Mouse (Mus musculus): ENCODE data around the gene Hdac1. TPM values are rescaled to one million over a fixed set of nuclear protein-coding genes. Genes with fewer than 3 reads are reported as not detected.
A peak's percentile ranks its signal among the peaks of the same experiment; 100 is the strongest.

The Hdac1 gene
- polyA plus RNA-seq (2012; rRNA removed) = 55.4 and 61.7 TPM in 2 replicates

DNA sequence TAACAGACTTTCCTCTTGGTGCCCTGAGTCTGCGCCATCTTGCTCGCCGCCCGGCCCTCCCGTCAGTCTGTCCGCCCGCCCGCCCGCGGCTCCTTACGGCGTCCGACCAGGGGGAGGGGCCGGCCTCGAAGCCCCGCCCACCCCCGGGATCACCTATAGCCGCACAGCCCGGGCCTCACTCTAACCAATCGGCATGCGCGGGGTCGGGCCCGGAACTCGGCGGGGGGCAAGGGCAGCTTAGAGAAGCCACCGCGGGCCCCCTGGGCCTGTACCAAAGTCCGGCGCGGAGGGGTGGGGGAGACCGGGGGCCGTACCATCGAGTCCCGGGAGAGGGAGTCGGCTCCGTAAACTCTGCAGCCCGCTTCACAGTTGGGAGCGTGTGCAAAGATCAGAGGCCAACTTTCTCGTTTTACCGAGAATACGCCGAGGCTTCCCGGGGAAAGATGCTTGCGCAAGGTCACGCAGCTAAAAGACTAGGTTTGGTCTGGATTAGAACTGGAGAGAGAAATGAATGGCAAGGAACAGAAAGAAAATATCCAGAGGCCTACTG, at the start of gene Hdac1:
Gene Hdac1 (minus strand): TSS at position 122 of the 550 bp plus-strand sequence.
- TF ChIP-seq CTCF (IDR thresholded peaks at IDR 0.05; ENCODE audit: extremely low read depth, insufficient read depth, low read length) (no peak), POLR2A (IDR thresholded peaks at IDR 0.05; ENCODE audit: extremely low read depth, insufficient read depth, low read length) (no peak)
- H3K4me3 ChIP-seq (ENCODE audit: insufficient read depth, low read length) = peak within 1 kb of the TSS; percentile 79

DNA sequence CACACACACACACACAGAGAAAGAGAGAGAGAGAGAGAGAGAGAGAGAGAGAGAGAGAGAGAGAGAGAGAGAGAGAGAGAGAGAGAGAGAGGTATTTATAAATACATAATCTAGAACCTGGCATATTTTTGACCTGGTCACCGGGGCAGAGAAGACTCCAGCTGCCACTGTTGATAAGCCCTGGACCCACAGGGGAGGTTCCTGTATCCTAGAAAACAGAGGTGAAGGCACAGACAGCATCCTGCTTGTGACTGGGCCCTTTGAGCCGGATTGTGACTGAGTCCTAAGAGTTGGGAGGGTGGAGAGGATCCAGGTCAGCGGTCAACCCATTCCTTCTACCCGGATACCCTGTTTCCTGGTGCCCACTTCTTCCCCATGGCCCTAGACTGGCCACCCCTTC, 46.4 kb upstream of the Hdac1 start:
- H3K27ac ChIP-seq (ENCODE audit: insufficient read depth, low read length) = no peak overlapping the region
- H3K4me3 ChIP-seq (ENCODE audit: insufficient read depth, low read length) = no peak overlapping the region
- H3K4me1 ChIP-seq (ENCODE audit: control insufficient read depth, insufficient read depth, low read length) = no peaks in the 10 kb centered on the region
- TF ChIP-seq CTCF (IDR thresholded peaks at IDR 0.05; ENCODE audit: extremely low read depth, insufficient read depth, low read length) (no peak), POLR2A (IDR thresholded peaks at IDR 0.05; ENCODE audit: extremely low read depth, insufficient read depth, low read length) (no peak)

More for the DNA sequence above, at the start of gene Hdac1:
- Histone ChIP-seq H3K27ac (ENCODE audit: insufficient read depth, low read length) (no peak within 1 kb of the TSS), H3K4me1 (ENCODE audit: control insufficient read depth, insufficient read depth, low read length) (0 out of 2 replicates have a peak, but pooled peaks cover 2% of the 10 kb centered on the region)

DNA sequence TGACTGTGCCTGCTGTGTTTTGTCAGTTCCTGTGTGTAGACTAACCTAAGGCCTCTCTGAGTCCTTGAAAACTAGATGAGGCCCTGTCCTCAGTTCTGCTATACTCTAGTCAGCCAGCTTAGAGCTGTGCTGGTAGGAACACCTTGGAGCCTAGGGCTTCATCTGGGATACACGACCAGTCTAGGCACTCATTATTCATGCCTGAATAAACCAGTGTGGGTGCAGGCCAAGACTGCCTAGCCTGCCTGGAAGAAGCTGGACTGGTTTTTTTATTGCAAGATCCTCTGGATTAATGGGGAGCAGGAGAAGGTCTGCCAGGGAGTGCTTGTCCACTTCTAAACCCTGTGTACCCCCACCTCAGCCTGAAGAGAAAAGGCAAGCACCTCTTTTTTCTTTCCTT, 44.4 kb upstream of the Hdac1 start:
- no peak overlapping the region for H3K4me3 ChIP-seq (ENCODE audit: insufficient read depth, low read length)
- H3K4me1 ChIP-seq (ENCODE audit: control insufficient read depth, insufficient read depth, low read length) = no peaks in the 10 kb centered on the region
- TF ChIP-seq CTCF (IDR thresholded peaks at IDR 0.05; ENCODE audit: extremely low read depth, insufficient read depth, low read length) (no peak), POLR2A (IDR thresholded peaks at IDR 0.05; ENCODE audit: extremely low read depth, insufficient read depth, low read length) (no peak)
- no peak overlapping the region for H3K27ac ChIP-seq (ENCODE audit: insufficient read depth, low read length)

DNA sequence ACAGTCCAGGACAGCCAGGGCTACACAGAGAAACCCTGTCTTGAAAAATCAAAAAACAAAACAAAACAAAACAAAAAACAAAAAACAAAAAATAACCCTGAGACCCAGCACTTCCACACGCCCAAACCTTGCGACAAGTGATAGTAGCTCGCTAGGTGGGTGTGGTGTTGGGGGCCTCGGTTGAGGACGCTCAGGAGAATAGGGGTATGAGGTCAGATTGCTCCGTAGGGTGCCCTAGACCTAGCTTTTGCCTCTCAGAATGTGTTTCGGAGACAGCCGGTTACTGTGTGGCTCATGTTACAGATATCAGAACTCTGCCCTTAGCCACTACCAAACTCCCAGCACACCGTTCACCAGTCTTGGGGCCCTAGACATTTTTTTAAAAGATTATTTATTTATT, 43.3 kb upstream of the Hdac1 start:
- H3K4me3 ChIP-seq (ENCODE audit: insufficient read depth, low read length) = no peak overlapping the region
- no peaks in the 10 kb centered on the region for H3K4me1 ChIP-seq (ENCODE audit: control insufficient read depth, insufficient read depth, low read length)
- no peak for TF ChIP-seq CTCF (IDR thresholded peaks at IDR 0.05; ENCODE audit: extremely low read depth, insufficient read depth, low read length)
- H3K27ac ChIP-seq (ENCODE audit: insufficient read depth, low read length) = no peak overlapping the region

DNA sequence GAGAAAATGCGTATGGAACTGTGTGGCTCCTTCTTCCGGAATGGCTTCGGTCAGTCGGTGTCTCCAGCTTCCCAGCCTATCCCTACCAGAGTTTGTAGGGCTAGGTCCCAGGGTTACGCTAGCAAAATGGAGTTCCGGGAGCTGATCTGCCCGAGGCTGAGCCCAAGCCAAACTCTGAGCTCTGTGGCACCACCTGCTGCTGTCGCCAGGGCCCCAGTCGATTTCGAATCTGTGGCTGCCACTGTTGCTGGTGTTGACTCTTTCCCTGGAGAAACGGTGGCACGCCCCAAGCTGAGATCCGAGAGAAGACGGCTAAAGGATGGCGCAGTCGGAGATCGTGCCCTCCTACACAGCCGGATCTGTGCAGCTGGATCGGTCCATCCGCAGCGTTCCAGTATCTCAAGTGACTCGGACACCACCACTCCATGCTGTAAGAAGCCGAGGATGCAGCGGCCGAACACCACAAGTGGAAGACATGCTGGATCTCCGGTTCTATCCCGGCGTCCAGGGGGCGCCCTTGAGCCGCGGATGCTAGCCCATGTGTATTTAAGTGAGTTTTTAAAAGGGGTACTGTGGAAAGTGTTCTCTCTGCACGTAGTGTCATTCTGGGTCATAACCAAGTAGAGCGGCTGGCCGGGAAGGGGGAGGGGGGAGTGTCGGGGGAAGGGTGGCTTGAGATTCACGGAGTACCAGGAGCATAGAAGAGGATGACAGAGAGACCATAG, 42.5 kb upstream of the Hdac1 start:
- no peaks in the 10 kb centered on the region for H3K4me1 ChIP-seq (ENCODE audit: control insufficient read depth, insufficient read depth, low read length)
- peak overlapping the region; percentile 35 for H3K4me3 ChIP-seq (ENCODE audit: insufficient read depth, low read length)
- H3K27ac ChIP-seq (ENCODE audit: insufficient read depth, low read length) = no peak overlapping the region
- TF ChIP-seq CTCF (IDR thresholded peaks at IDR 0.05; ENCODE audit: extremely low read depth, insufficient read depth, low read length) = peak; percentile 62
- TF ChIP-seq POLR2A (IDR thresholded peaks at IDR 0.05; ENCODE audit: extremely low read depth, insufficient read depth, low read length) = no peak

DNA sequence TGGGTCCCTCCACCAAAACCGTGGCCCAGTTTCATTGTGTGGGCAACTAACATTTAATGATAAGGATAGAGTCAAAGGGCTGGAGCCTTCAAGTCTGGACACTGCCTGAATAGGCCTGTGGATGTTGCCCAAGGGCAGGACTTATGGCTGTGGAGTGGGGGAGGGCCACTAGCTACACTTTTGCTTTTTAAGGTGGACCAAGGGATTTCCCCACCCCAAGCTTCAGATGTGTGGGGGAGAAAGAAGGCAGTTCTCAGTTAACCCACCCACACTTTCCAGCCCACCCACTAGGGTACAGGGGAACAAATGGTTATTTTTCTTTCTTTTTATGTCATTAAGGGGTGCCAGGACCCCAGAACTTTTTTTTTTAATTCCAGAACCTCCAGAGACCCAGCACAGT, 41.9 kb upstream of the Hdac1 start:
- no peak overlapping the region for H3K27ac ChIP-seq (ENCODE audit: insufficient read depth, low read length)
- 0 out of 2 replicates have a peak overlapping the region, but pooled peaks have one; percentile 35 for H3K4me3 ChIP-seq (ENCODE audit: insufficient read depth, low read length)
- H3K4me1 ChIP-seq (ENCODE audit: control insufficient read depth, insufficient read depth, low read length) = no peaks in the 10 kb centered on the region
- no peak for TF ChIP-seq POLR2A (IDR thresholded peaks at IDR 0.05; ENCODE audit: extremely low read depth, insufficient read depth, low read length)
- no peak for TF ChIP-seq CTCF (IDR thresholded peaks at IDR 0.05; ENCODE audit: extremely low read depth, insufficient read depth, low read length)

DNA sequence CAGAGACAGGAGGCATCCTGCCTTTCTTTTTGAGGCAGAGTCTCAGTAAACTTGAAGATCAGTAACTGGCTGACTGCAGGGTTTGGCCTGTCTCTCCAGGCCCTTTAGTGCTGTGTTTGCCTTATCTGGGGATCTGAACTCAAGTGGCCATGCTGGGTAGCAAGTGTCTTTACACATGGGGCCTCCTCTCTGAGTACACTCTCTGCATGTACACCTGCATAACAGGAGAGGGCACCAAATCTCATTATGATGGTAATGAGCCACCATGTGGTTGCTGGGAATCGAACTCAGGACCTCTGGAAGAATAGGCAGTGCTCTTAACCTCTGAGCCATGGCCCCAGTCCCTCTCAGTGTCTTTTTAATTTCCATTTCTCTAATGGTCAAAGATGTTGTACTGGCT, 39.7 kb upstream of the Hdac1 start:
- Histone ChIP-seq H3K4me3 (ENCODE audit: insufficient read depth, low read length) (no peak overlapping the region), H3K4me1 (ENCODE audit: control insufficient read depth, insufficient read depth, low read length) (no peaks in the 10 kb centered on the region), H3K27ac (ENCODE audit: insufficient read depth, low read length) (no peak overlapping the region)
- TF ChIP-seq CTCF (IDR thresholded peaks at IDR 0.05; ENCODE audit: extremely low read depth, insufficient read depth, low read length) (no peak), POLR2A (IDR thresholded peaks at IDR 0.05; ENCODE audit: extremely low read depth, insufficient read depth, low read length) (no peak)

DNA sequence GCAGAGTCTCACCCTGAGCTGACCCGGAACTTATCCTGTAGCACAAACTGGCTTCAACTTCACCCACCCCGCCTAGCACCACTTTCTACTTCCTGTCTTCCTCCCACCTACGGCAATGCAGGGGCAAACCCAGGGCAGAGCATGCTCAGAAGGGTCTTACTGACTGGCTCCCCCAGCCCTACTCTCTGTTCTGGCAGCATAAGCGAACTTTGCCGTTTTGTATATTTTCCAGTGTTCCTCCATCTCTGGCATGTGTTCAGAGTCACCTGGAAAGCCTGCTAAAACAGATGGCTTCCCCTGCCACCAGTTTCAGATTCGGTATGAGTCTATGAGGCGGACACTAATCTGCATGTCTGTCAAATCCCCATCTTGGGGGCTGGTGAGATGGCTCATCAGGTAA, 37.8 kb upstream of the Hdac1 start:
- Histone ChIP-seq H3K4me1 (ENCODE audit: control insufficient read depth, insufficient read depth, low read length) (no peaks in the 10 kb centered on the region), H3K27ac (ENCODE audit: insufficient read depth, low read length) (no peak overlapping the region), H3K4me3 (ENCODE audit: insufficient read depth, low read length) (no peak overlapping the region)
- TF ChIP-seq POLR2A (IDR thresholded peaks at IDR 0.05; ENCODE audit: extremely low read depth, insufficient read depth, low read length) (no peak), CTCF (IDR thresholded peaks at IDR 0.05; ENCODE audit: extremely low read depth, insufficient read depth, low read length) (no peak)

DNA sequence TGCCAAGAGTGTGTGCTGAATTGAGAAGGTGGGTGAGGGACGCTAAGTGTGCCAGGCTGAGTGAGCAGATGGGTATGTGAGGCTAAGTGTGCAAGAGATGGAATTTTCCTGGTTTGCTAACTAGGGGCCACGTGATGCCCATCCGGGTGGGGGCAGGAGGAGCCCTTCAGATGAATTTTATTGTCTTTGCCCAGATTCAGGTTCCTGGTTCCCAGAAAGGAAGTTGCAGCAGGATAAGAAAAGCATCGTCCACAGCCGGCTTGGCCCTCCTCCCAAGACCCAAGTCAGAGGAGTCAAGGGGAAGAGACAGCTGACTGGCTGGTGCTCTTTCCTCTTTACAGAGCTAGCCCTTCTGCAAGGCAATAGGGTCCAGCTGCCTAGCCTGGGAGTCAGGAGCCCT, 36.0 kb upstream of the Hdac1 start, which contains the start of gene Fam167b:
Gene Fam167b (minus strand): TSS at position 84 of the 400 bp plus-strand sequence.
- no peak for TF ChIP-seq CTCF (IDR thresholded peaks at IDR 0.05; ENCODE audit: extremely low read depth, insufficient read depth, low read length)
- TF ChIP-seq POLR2A (IDR thresholded peaks at IDR 0.05; ENCODE audit: extremely low read depth, insufficient read depth, low read length) = no peak
- Histone ChIP-seq H3K4me3 (ENCODE audit: insufficient read depth, low read length) (no peak within 1 kb of the TSS), H3K4me1 (ENCODE audit: control insufficient read depth, insufficient read depth, low read length) (no peaks in the 10 kb centered on the region), H3K27ac (ENCODE audit: insufficient read depth, low read length) (no peak within 1 kb of the TSS)

DNA sequence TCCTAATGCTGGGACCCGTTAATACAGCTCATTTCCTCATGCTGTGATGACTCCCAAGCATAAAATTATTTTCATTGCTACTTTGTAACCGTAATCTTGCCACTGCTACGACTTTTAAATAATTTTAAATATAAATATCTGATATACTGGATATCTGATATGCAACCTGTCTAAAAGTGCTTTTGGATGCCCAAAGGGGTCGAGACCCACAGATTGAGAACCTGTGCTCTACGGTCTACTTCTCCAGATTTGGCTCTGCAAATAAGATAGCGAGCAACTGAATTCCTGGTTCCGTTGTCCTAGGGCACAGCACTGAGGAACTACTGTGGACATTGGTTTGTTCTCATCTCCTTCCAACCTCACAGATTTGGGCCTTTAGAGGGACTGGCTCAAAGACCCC, 35.2 kb upstream of the Hdac1 start:
- Histone ChIP-seq H3K4me3 (ENCODE audit: insufficient read depth, low read length) (no peak overlapping the region), H3K27ac (ENCODE audit: insufficient read depth, low read length) (no peak overlapping the region), H3K4me1 (ENCODE audit: control insufficient read depth, insufficient read depth, low read length) (no peaks in the 10 kb centered on the region)
- TF ChIP-seq CTCF (IDR thresholded peaks at IDR 0.05; ENCODE audit: extremely low read depth, insufficient read depth, low read length) = no peak
- TF ChIP-seq POLR2A (IDR thresholded peaks at IDR 0.05; ENCODE audit: extremely low read depth, insufficient read depth, low read length) = no peak
